Mouse (Mus musculus) liver, adult (tissue): ENCODE results near the gene Man1a.

ENCODE experiments used
- GATA4 ChIP-seq: IDR thresholded peaks from 2 replicates; pipeline ENCODE4 v1.6.1; 2014; ENCODE audit warnings: mild to moderate bottlenecking, low read length; ENCODE audit not compliant: insufficient replicate concordance

Gene Man1a

DNA sequence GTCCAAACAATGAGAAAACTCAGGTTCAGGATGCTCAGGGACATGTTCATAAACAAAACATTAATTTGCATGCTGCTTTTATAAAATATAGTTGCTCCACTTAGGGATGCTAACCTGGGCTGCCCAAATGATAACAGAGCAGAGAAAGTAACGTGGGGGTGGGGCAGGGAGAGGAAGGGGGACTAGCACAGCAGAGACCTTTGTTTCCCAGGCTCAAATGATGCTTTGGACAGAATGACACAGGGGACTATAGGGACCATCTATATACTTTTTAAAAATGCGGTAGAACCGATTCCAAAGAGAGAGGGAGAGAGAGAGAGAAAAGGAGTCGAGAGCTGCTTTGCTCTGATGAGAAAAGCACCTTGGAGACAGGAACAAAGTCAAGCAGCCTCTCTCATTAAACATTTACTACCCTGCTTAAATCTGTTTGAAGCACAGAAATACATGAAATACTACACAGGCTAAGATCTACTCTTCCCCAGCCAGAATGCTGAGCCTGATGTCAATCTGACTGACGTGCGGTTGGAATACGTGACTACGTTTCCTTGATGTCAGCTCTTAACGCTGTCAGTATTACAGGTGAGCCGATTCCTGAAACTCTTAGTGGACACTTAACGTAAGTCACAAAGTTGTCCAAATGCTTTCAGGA is 63.1 kb downstream of the Man1a start:
- TF ChIP-seq GATA4, result no peak

DNA sequence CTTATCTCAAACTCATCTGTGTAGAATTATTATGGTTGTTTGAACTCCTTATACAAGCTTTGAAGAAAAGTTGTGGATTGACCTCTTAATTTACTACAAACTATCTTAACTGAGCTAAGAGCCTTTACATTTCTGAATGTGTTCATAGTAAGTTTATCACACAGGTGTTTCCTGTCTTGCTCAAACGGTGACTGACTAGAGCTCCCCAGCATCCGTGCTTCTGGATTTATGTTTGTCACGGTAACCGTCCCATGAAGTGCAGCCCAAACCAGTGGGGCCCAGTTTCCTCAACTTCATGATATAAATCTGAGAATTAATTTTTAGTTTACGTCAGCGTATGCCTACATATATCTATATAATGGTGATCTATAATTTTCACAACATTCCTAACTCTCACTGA is 67.3 kb downstream of the Man1a start:
- TF ChIP-seq GATA4, result no peak

DNA sequence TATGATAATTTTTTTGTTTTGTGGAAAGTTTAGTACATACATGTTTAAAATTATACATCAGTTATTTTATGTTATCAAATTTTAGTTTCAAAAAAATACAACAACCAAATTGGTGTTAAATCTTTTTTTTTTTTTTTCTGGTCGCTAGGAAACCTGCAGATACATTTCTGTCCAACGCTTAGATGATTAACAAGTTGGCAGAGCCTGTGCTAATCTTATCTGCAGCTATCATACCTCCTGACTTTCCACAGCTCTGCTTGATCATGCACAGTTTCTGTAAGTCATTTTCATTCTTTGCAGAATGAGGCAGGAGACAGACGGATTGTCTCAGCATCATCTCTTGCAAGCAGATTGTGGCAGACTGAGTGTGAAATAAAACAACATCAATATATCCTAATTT is 69.5 kb downstream of the Man1a start:
- TF ChIP-seq GATA4, result no peak

DNA sequence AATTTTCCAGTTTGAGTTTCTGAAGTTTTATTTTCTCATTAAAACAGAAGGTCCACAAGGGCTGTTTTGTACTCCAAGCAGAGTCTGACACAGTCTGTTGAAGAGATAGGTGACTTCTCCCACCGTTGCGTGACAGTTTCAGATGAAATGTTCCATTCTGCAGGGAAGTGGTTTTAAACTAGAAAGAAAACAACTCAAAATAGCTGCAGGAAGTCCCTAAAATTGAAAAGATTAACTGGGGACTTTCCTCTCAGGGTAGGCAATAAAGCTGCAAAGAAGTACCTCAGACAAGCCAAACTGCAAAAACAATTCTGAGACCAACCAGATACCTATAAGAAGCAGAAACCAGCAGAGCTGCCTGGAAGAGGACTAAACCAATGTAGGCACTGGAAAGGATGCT is 70.6 kb downstream of the Man1a start:
- no peak for TF ChIP-seq GATA4

DNA sequence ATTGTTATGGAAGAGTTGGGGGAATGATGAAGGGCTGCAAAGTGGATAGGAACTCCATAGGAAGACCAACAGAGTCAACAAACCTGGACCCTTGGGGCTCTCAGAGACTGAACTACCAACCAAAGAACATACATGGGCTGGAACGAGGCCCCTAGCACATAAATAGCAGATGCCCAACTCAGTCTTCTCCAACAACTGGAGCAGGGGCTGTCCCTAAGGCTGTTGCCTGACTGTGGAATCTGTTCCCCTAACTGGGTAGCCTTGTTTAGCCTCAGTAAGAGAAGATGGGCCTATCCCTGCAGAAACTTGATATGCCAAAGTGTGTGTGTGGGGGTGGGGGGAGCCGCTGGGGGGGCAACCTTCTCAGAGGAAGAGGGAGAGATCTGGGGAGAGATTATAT is 73.5 kb downstream of the Man1a start:
- TF ChIP-seq GATA4, result no peak

DNA sequence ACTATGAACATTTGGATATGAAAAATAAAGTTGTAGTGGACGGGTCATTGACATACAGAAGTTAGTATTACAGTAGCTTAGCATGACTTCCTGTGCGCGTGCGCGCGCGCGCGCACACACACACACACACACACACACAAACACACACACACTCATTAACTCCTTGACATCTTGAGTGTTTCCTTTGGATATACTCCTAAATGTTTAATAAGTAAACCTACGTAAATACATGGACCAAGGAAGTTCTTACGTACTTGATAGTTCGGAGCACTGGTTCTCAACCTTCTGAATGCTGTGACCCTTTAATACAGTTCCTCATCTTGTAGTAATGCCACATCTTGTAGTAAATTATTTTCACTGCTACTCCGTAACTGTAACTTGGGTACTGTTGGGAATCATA is 79.1 kb downstream of the Man1a start:
- no peak for TF ChIP-seq GATA4

DNA sequence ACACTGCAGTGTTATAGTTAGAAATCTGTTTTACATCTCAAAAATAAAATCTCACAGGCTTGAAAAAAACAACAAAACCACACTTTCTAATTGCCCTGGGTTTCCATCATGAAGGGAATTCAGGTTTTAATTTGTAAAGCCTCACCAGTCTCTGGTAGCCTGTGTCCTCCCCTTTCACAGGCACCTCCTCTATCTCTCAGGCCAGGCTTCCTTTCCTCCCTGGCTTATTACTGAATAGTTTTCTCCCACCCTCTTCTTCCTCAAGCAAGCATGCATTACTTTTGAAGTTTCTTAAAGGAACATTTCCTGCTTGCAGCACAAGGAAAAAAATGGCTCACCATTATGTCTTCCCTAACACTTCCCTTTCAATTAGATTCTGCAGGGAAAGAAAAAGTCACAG is 80.2 kb downstream of the Man1a start:
- no peak for TF ChIP-seq GATA4

DNA sequence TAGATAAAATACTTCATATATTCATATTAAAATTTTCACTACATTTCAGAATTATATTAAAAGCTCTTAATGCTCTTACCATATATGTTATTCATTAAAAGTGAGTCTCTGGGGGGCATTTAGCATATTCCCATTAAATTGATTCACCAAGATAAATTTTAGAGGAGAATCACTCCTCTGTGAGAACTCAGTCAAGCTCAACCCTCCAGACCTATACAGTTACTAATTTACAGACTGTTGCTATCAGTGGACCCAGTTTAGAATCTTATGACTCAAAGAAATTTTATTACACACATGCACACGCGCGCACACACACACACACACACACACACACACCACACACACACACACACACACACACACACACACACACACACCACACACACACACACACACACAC is 81.8 kb downstream of the Man1a start:
- TF ChIP-seq GATA4, result no peak

DNA sequence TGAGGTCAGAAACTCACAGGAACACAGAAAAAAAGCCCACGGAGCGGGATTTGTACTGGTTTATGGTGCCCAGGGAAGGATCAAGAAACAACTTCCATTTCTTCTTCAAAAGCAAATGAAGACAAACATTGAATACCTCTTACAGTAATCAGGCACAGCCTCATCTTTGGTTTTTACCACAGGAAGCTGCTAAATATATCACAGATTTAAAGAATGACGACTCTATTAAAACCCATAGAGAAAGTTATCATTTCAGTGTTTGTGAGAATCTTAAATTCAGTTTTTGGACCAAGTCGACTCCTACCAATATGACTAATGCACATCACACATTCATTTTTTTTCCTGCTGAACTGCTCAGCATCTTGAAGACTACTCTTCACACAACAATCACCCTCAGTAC is 86.0 kb downstream of the Man1a start:
- no peak for TF ChIP-seq GATA4

DNA sequence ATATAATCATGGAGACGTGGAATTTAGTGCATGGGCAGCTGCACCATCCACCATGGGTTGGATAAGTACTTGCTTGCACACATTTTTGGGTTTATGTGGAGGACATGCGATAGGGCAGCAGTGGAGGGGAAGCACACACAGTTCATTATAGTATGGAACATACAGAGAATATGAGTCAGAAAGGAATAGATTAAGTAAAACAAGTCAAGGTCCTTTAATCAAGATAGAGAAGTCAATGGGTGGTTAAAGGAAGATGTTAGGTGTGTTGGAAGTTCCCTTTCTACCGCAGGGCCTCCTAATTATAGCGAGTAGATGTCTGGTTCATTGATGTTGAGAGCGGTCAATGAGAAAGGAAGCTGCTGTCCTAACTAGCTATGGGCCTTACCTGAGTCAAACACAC is 91.5 kb downstream of the Man1a start:
- no peak for TF ChIP-seq GATA4

DNA sequence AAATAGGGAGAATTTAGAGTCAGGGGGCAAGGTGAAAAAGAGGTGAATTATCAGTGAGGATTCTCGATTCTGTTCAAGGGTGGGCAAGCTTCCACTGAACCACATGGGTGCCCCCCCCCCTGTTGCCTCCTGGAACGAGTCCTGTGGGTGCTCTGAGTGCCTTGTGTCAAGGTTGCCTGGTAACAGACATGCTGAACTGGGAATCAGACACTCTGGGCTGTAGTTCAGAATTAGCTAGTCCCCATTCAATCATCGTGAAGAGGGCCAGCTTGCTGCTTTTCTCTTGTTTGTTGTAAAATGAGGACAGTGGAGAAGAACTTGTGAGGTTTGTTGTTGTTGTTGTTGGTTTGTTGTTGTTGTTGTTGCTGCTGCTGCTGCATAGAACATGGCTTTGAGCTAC is 92.3 kb downstream of the Man1a start:
- no peak for TF ChIP-seq GATA4

DNA sequence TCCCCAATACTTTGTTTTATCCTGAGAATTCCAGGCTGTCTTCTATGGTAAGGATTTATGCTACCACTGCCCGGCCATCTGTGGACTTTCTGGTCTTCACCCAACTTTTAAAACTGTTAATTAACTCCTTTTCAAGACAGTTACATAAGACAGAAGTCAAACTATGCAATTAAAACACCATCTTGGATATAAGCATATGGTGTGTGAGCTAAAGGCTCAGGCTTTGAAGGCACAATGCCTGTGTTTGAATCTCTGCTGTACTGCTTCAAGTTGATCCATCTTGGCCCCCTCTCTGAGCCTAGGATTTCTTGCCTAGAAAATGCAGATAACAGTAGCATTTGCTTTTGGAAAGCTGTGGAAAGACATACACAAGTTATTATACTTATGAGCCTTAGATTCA is 97.8 kb downstream of the Man1a start:
- TF ChIP-seq GATA4, result no peak

DNA sequence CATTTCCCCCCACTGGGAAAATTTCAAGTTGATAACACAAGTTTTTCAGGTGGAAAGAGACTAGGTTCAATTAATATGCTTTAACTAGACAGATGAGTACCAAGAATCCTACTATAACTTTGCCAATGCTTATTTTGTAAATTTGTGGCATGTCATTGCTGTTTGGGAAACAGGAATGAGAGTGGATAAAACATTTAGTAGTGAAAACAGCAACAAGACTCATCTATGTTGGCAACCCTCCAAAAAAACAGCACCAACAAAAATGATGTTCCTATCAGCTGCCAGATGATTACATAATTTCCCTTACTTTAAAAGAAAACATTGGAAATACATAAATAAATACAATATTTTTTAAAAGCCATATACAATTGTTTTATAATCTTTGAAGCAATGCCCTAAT is 102.2 kb downstream of the Man1a start:
- TF ChIP-seq GATA4, result no peak

DNA sequence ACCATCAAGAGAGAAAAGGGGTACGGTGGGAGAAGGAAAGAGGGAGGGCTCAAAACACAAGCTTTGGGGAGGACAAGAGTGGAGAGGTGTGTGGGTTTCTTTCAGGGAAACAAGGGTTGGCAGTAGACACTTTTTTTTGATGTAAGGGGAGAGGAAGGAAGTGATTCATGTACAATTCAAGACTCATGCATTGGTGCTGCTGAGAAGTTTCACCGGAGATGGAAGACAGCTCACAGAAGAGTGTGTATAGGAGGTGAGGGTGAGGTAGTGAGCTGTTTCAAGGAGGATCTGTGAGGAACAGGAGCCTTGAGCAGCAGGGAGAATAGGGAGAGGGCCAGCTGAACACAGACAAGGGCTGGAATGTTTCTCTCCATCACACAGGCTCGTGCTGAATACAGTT is 116.7 kb downstream of the Man1a start:
- no peak for TF ChIP-seq GATA4

DNA sequence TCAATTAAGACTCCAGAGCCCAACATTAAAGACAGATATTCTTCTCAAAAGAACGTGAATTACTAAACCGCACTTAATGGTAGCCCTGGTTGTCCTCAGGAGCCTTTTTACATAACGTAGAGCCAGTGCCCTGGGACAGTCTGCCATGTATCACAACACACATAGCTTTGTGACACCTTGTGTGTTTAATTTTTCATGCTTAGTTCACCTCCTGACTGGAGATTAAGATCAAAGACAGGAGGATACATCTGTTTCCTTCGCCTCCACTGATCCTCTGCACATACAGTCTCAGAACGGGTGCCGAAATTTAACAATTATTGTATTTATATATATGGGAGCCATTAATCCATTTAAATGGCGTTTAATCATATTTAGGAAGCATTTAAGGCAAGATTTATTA is 134.8 kb downstream of the Man1a start:
- no peak for TF ChIP-seq GATA4

DNA sequence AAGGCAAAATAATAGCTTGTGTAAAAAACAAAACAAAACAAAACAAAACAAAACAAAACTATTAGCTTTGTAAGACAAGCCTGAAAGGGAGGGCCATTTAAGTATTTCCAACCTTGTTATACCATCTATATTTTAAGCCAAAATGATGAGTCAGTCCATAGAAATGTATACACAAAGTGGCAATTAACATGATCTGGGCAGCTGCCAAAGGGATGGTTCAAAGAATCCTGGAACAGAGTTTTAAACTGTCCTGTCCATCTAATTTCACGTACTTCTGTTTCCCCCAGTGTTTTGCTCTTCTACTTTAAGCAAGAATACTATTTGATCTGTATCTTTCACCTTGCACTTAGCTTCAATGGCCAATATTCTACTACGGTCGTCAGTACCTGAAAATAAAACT is 138.2 kb downstream of the Man1a start:
- no peak for TF ChIP-seq GATA4

DNA sequence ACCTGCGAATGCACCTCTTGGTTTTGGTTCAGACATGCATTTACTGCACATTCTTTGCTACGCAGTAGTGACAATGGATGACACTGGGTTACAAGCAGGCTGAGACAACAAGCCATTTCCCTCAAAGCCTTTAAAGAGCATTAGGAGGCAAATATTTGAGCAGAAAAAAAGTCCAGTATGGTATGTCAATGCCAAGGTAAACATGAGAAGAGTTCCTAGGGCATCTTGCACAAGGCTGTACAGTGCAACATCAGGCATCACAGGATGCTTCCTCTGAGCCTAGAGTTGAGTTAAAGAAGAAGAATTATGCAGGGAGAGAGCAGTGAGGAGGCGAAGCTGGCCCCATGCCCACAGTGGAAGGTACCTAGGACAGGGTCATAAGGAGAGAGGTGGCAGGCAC is 140.3 kb downstream of the Man1a start:
- no peak for TF ChIP-seq GATA4
